Mouse (Mus musculus): ENCODE data around the gene Dse. TPM values are rescaled to one million over a fixed set of nuclear protein-coding genes. Genes with fewer than 3 reads are reported as not detected.

The Dse gene
- polyA plus RNA-seq, 1 experiment: 0.99 TPM

GRCm38 (mm10) chr10:34117131-34117530 is 90.4 kb downstream of the Dse start:
- H3K27ac ChIP-seq (ENCODE audit: control insufficient read depth, insufficient read depth, low read depth, low read length): no peak overlapping the region
- no peaks in the 10 kb centered on the region for H3K4me1 ChIP-seq (ENCODE audit: control insufficient read depth, insufficient read depth, low read length)
- TF ChIP-seq POLR2A (IDR thresholded peaks at IDR 0.05; ENCODE audit: control insufficient read depth, low read depth, low read length): no peak
- no peak for TF ChIP-seq CTCF (IDR thresholded peaks at IDR 0.05; ENCODE audit: control insufficient read depth, insufficient read depth, insufficient replicate concordance, low read depth, low read length)
- no peaks in the 10 kb centered on the region for H3K36me3 ChIP-seq (ENCODE audit: control insufficient read depth, insufficient read depth, low read length)
- no peaks in the 10 kb centered on the region for H3K27me3 ChIP-seq (ENCODE audit: control insufficient read depth, insufficient read depth, low read length)
- H3K4me3 ChIP-seq (ENCODE audit: control insufficient read depth, low read depth, low read length): no peak overlapping the region

GRCm38 (mm10) chr10:34111964-34112738 is 95.4 kb downstream of the Dse start:
- Histone ChIP-seq H3K4me3 (ENCODE audit: control insufficient read depth, low read depth, low read length) (no peak overlapping the region), H3K27me3 (ENCODE audit: control insufficient read depth, insufficient read depth, low read length) (no peaks in the 10 kb centered on the region), H3K4me1 (ENCODE audit: control insufficient read depth, insufficient read depth, low read length) (no peaks in the 10 kb centered on the region; the same call in 1 of the 2 replicates), H3K36me3 (ENCODE audit: control insufficient read depth, insufficient read depth, low read length) (no peaks in the 10 kb centered on the region), H3K27ac (ENCODE audit: control insufficient read depth, insufficient read depth, low read depth, low read length) (no peak overlapping the region)
- TF ChIP-seq CTCF (IDR thresholded peaks at IDR 0.05; ENCODE audit: control insufficient read depth, insufficient read depth, insufficient replicate concordance, low read depth, low read length) (no peak), POLR2A (IDR thresholded peaks at IDR 0.05; ENCODE audit: control insufficient read depth, low read depth, low read length) (no peak)

DNA sequence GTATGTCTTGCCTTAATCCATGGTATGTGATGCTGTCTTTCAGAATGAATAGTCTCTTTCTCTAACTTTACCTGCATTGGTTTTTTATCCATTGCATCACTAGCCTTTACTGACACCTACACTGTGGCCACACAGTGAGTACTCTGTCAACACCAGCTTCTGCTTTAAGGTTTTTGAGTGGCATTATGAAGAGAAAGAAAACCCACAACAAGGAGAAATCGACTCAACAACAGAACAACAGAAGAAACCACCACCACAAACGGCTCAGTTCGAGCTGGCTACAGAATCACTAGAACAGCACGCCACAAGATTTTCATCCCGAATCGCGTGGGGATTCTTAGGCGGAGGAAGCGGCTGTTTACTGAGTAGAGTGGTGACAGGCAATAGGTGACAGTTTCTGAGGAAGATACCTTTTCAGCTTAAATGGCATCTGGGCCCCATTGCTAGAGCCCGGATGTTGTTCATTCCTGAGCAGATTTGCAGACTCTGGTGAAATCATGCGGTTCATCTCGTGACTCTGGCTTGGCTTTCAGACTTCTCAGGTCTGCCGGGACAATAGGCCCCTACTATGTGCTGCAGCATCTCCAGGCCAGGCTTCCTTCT is 96.6 kb downstream of the Dse start:
- Histone ChIP-seq H3K36me3 (ENCODE audit: control insufficient read depth, insufficient read depth, low read length) (no peaks in the 10 kb centered on the region), H3K27ac (ENCODE audit: control insufficient read depth, insufficient read depth, low read depth, low read length) (no peak overlapping the region), H3K4me3 (ENCODE audit: control insufficient read depth, low read depth, low read length) (no peak overlapping the region), H3K4me1 (ENCODE audit: control insufficient read depth, insufficient read depth, low read length) (no peaks in the 10 kb centered on the region; the same call in 1 of the 2 replicates), H3K27me3 (ENCODE audit: control insufficient read depth, insufficient read depth, low read length) (no peaks in the 10 kb centered on the region)
- no peak for TF ChIP-seq POLR2A (IDR thresholded peaks at IDR 0.05; ENCODE audit: control insufficient read depth, low read depth, low read length)
- no peak for TF ChIP-seq CTCF (IDR thresholded peaks at IDR 0.05; ENCODE audit: control insufficient read depth, insufficient read depth, insufficient replicate concordance, low read depth, low read length)

Other genes starting within 250 kb of the Dse start
- 39.0 and 41.3 TPM in 2 replicates for gene Rwdd1, start 188.1 kb downstream of the Dse start, polyA plus RNA-seq (2012; rRNA removed)
- not detected in 2 replicates for gene Trappc3l, start 170.1 kb downstream of the Dse start, polyA plus RNA-seq (2012; rRNA removed)
- gene Calhm4, start 163.4 kb downstream of the Dse start, polyA plus RNA-seq (2012; rRNA removed): not detected in 2 replicates
- gene Calhm5, start 111.2 kb downstream of the Dse start, polyA plus RNA-seq (2012; rRNA removed): 0.02 and 0.05 TPM in 2 replicates
- not detected in 2 replicates for gene Calhm6, start 79.7 kb downstream of the Dse start, polyA plus RNA-seq (2012; rRNA removed)
- gene Tspyl1, start 74.5 kb upstream of the Dse start, polyA plus RNA-seq (2012; rRNA removed): 6.1 and 7.2 TPM in 2 replicates
- 7.9 and 9.3 TPM in 2 replicates for gene Tspyl4, start 89.7 kb upstream of the Dse start, polyA plus RNA-seq (2012; rRNA removed)
- not detected in 2 replicates for gene Col10a1, start 182.3 kb upstream of the Dse start, polyA plus RNA-seq (2012; rRNA removed)
- gene Nt5dc1, start 210.8 kb upstream of the Dse start, polyA plus RNA-seq (2012; rRNA removed): 17.5 and 18.4 TPM in 2 replicates

Measured in testis, adult 2 months (tissue).